Mouse (Mus musculus) naive thymus-derived CD4-positive, alpha-beta T cell, adult 2 months (primary cell): Measurements from ENCODE around the gene Nek11.
"Not testable (repeated sequence)": the region's sequence is repeated elsewhere in the genome, so short reads cannot be mapped to it uniquely, and the experiment has no call there.

Source experiments
- DNase-seq: peaks from one replicate; pipeline ENCODE4 v3.0.0-alpha.2; 2011; ENCODE audit warnings: low read depth

Nek11 gene

DNA sequence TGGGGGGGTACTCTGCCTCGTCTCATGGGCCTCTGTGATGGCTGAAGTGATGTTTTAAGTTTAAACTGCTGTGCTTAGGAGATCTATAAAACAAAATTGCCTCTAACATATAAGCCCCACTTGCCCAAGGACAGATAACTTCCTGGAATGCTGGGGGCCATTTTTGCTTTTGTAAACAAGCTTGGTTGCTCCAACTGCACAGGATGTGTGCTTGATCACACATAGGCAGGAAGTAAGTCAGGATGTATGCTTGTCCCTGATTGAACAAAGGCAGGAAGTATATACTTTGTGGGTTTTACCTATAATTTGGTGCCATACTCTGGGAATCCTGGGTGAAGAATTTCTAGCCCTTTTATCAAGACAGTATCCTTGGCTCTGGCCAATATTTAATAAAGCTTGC, 258.9 kb downstream of the Nek11 start:
- DNase-seq, result peak; percentile 36

GRCm38 (mm10) chr9:105134536-105134935, 260.8 kb downstream of the Nek11 start:
- peak; percentile 63 for DNase-seq

DNA sequence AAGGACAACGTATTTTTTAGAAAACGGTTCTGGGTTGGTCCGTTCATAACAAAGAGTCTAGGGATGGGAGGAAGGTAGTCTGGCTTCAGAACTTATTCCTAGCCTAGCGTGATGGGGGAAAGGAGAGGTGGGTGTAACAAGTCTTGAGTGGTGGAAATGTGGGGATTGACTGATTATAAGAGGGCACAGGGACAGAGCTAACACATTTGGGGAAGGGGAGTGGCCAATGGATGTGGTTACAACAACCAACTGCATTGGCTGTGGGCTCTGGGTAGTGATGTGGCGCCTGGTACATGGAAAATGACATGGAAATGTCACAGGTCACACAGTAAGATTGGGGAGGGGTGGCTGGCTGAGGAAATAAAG, 263.3 kb downstream of the Nek11 start:
- DNase-seq, result no peak

- peak; percentile 93 for DNase-seq
These were observed 263.9 kb downstream of the Nek11 start, which contains the start of gene Nudt16 for GRCm38 (mm10) chr9:105131253-105132001. Gene Nudt16, minus strand, starts transcription at chr9:105131824.

DNA sequence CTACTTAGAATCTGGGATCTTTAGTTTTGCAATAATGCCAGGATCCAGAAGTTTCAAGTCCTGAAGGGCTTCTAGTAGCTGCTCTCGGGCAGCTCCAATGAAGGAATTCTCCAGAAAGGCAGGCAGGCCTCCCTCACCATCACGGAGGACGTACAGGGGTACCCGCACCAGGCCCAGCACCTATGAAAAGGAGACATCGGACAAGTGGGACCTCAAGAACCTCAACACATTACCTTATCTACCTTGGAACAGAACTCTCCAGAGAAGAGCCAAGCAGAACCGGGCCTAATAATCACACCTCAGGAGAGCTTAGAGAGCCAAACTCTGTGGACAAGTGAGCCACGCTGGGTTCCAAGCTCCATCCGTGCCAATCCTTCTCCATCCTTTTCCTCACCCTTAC, 265.0 kb downstream of the Nek11 start:
- DNase-seq, result peak; percentile 6

GRCm38 (mm10) chr9:105125206-105125605, 270.1 kb downstream of the Nek11 start:
- DNase-seq, result not testable (repeated sequence)
